Mouse (Mus musculus): ENCODE results near the gene Hsdl1.

Hsdl1 gene

DNA sequence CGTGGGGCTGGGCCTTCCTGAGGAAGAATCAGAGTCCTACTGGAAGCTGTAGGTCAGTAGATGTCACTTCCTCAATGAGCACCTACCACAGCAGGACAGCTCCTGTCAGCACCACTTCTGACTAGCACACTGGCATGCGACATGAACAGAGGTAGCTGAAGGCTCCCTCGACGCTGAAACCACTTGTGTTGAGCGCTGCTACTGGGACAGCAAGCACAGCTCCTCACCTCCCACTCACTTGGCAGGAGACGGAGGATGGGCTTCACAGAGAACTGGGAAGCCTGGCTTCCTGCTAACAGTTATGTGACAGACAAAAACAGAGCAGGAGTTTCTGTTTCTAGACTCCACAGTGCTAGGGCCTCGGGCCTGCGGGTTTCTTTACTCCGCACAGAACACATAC is 43.0 kb downstream of the Hsdl1 start:
- in situ Hi-C loops (cut with MseI, MboI): no loop called here

DNA sequence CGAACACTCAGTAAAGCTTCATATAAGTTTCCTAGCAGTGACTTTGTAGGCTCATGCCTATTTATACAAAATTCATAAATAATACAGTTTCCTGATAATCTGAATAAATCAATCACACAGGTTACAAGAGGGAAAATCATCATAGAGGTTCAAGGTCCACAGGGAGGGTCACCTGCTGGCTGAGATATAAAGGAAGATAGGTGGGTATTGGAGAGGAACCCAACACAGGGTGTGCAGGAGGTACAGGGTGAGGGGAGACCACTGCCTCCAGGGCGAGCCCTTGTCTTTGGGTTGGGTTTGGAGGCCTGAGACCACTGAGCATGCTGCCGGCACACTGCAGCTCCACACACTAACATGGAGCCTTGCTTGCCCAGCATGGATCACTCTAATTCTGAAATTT is 43.6 kb downstream of the Hsdl1 start:
- in situ Hi-C loops (cut with MseI, MboI): no loop called here

DNA sequence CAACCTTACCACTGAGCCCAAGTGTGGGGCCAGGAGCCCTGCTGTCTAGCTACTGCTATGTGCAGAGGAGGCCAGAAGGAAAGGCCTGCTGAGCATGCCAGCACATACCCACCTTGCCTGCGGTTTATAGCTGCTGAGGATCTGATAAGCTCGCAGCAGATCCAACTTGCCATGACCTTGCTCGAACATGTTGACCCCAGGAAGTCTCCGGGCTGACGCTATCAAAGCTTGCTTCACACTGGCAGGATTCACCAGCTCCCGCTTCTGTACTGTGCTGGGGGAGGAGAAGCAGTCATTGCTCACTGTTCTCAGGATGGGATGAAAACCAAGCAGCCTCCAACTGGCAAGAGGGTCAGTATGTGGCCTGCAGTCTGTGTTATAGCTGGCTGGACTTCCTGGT is 44.0 kb downstream of the Hsdl1 start:
- in situ Hi-C loops (cut with MseI, MboI): no loop called here

DNA sequence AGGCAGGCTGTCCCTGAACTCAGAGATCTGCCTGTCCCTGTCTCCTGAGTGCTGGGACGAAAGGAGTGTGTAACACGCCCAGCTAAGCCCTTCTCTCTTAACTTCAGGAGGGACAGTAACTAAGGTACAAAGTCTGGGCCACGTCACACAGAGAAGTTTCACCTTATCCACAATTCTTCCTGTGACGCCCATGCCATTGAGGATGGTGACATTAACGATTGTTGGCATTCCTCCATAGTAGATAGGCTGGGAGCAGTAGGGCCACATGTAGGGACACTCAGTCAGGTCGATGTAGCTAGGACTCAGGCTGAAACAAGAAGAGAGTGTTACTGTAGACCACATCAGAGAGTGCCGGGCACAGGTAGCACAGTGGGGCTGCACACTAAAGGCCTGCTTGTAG is 46.2 kb downstream of the Hsdl1 start:
- in situ Hi-C loops (cut with MseI, MboI): no loop called here

DNA sequence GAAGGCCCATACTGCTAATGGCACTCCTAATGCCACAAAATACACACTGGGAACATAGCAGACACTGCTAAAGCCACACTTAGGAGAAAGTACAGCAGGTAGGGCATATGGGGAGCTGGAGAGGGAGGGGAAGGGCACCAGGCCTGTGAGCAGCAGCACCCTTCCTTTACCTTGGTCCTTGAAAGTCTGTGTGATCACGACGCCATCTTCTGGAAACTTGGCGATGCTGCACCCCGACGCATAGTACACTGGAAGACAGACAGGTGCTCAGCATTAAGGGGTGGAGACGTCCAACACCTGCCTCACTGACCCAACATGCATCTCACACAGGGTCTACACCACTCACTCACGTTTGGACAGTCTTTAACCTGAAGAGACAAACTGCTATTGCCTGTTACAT is 54.9 kb downstream of the Hsdl1 start:
- in situ Hi-C loops (cut with MseI, MboI): no loop called here

DNA sequence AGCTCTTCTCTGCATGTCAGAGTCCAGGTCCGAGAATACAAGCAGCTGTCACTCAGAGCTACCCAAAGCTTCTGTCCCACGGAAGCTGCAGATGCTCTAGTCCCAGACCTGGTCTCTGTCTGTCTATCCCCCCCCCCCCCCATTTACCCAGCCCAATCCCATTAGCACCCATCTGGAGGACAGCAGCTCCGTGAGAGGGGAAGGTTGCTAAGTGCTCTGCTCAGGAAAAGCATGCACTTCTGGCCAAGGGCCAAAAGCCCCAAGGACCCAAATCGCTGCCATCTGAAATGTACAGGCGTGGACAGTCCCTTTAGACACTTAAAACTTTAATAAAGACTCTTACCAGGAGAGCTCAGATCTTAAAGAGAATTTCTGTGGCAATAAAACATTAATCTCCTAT is 58.3 kb downstream of the Hsdl1 start:
- in situ Hi-C loops (cut with MseI, MboI): no loop called here

DNA sequence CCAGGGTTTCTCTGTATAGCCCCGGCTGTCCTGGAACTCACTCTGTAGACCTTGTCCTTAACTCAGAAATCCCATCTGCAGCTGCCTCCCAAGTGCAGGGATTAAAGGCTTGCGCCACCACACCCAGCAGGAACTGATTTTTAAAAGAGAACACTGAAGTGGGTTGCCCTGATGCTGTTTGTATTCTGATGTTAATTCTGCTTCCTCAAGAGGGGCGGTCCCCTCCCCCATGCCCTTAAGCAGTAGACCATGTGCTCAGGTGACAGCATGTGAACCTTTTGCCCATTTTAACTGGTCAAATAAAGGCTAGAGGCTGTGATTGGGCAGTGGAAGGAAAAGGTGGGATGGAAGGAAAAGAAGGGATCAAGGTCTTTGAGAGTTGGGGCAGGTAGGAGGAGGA is 59.2 kb downstream of the Hsdl1 start:
- in situ Hi-C loops (cut with MseI, MboI): no loop called here

DNA sequence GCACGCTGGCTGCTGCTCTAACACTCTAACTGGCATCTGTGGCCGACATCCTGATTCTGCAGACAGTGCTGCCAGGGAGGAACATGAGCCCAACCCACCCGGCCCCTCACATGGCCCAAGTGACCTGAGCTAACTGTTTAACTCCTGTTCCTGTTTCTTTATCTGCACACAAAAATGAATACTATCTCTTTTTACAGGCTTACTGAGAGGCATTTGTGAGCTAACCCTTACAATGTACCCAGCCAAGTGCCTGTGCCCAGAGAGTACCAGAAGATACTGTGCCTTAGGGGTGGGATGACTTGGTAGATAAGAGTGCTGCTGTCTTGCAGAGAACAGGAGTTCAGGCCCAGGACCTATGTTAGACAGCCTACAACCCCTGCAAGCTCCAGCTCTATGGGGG is 60.0 kb downstream of the Hsdl1 start:
- in situ Hi-C loops (cut with MseI, MboI): no loop called here

DNA sequence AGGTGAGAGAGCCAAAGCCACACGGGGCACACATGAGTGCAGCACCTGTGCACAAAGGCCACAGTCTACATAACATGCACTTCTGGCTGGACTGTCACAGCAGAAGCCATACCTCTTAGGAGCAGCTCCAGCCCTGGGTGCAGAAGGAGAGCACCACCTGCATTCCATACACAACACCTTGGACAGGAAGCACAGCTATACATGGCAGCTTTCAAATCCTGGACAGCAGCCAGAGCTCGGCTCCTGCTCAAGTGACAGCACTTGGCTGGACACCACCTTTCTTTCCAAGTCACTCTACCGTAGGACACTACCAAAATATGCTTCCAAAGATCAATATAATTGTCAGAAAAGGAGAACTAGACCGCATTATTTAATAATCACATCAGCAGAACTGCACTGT is 61.6 kb downstream of the Hsdl1 start:
- in situ Hi-C loops (cut with MseI, MboI): no loop called here
